Mouse (Mus musculus) midbrain, embryonic 12.5 days (tissue): ENCODE measurements around the gene Agap1. TPM values are rescaled to one million over a fixed set of nuclear protein-coding genes. Genes with fewer than 3 reads are reported as not detected.
A peak's percentile ranks its signal among the peaks of the same experiment; 100 is the strongest.

Experiments
- ATAC-seq: fragments of 200-750 bp; cut with Nextera tagmentation; 2 replicates; pipeline ENCODE4 v1.8.0; 2017; ENCODE audit warnings: low read depth, moderate TSS enrichment, moderate library complexity; ENCODE audit not compliant: low FRiP score
- H3K27ac ChIP-seq: fragments of 300-500 bp; sonication (generic); replicated peaks from 2 replicates; pipeline ENCODE4 v1.5.1; 2016; ENCODE audit warnings: mild to moderate bottlenecking
- H3K27me3 ChIP-seq: fragments of 300-500 bp; sonication (generic); 2 replicates; pipeline ENCODE4 v1.6.1; 2016; ENCODE audit warnings: mild to moderate bottlenecking
- H3K36me3 ChIP-seq: fragments of 300-500 bp; sonication (generic); 2 replicates; pipeline ENCODE4 v1.6.1; 2016
- H3K4me1 ChIP-seq: fragments of 300-500 bp; sonication (generic); 2 replicates; pipeline ENCODE4 v1.6.1; 2016
- H3K4me2 ChIP-seq: fragments of 300-500 bp; sonication (generic); replicated peaks from 2 replicates; pipeline ENCODE4 v1.6.1; 2016; ENCODE audit warnings: mild to moderate bottlenecking, moderate library complexity
- H3K4me3 ChIP-seq: fragments of 300-500 bp; sonication (generic); 2 replicates; pipeline ENCODE4 v1.5.1; 2016; ENCODE audit warnings: mild to moderate bottlenecking
- H3K9ac ChIP-seq: fragments of 300-500 bp; sonication (generic); replicated peaks from 2 replicates; pipeline ENCODE4 v1.6.1; 2016; ENCODE audit warnings: mild to moderate bottlenecking, moderate library complexity
- H3K9me3 ChIP-seq: fragments of 300-500 bp; sonication (generic); 2 replicates; pipeline ENCODE4 v1.6.1; 2016; ENCODE audit warnings: mild to moderate bottlenecking
- WGBS: fragments of 180-500 bp; shearing (Covaris S2); methylation state at CpG from one replicate; pipeline ENCODE4 v1.1.7; 2016; 5-methylcytosine and 5-hydroxymethylcytosine counted together
- polyA plus RNA-seq: library from polyadenylated mRNA; unstranded; fragments of >200 nt; fragmentation: Nextera tagmentation; extraction: Ambion mirVana; gene quantifications from 2 replicates; pipeline ENCODE4 v1.2.1, GENCODE M21; 2016

Agap1 gene
- polyA plus RNA-seq, 1 experiment from 2014 or later: 61.9 TPM

- H3K4me3 ChIP-seq: peak overlapping the region; percentile 36; the same call in 1 of the 2 replicates
- no peak overlapping the region for H3K9ac ChIP-seq
- H3K36me3 ChIP-seq: no peaks in the 10 kb centered on the region
- no peak for ATAC-seq
- H3K27me3 ChIP-seq: peaks cover 85% of the 10 kb centered on the region
- H3K9me3 ChIP-seq: no peaks in the 10 kb centered on the region
- peaks cover 19% of the 10 kb centered on the region for H3K4me1 ChIP-seq
- 7% methylated on average over 15 of the region's 15 CpGs for WGBS
- no peak overlapping the region for H3K27ac ChIP-seq
- peak overlapping the region; percentile 66 for H3K4me2 ChIP-seq
These were observed 486.4 kb downstream of the Agap1 start for GRCm38 (mm10) chr1:89940961-89941524.

GRCm38 (mm10) chr1:89941701-89942381 is 487.2 kb downstream of the Agap1 start:
- H3K4me1 ChIP-seq: peaks cover 17% of the 10 kb centered on the region
- peak overlapping the region; percentile 43 for H3K9ac ChIP-seq
- peak; percentile 67 for ATAC-seq
- H3K27ac ChIP-seq: no peak overlapping the region; the same call in 1 of the 2 replicates
- no peaks in the 10 kb centered on the region for H3K9me3 ChIP-seq
- WGBS: under 1% methylated on average over 40 of the region's 40 CpGs
- H3K36me3 ChIP-seq: no peaks in the 10 kb centered on the region
- peak overlapping the region; percentile 36 for H3K4me3 ChIP-seq
- peaks cover 83% of the 10 kb centered on the region for H3K27me3 ChIP-seq
- peak overlapping the region; percentile 66 for H3K4me2 ChIP-seq

GRCm38 (mm10) chr1:89942395-89942976 is 487.9 kb downstream of the Agap1 start:
- H3K27me3 ChIP-seq: peaks cover 83% of the 10 kb centered on the region
- H3K36me3 ChIP-seq: no peaks in the 10 kb centered on the region
- peak overlapping the region; percentile 36 for H3K4me3 ChIP-seq
- no peak overlapping the region for H3K27ac ChIP-seq
- peaks cover 17% of the 10 kb centered on the region for H3K4me1 ChIP-seq
- WGBS: 1% methylated on average over 15 of the region's 15 CpGs
- no peak for ATAC-seq
- H3K4me2 ChIP-seq: peak overlapping the region; percentile 66
- H3K9me3 ChIP-seq: no peaks in the 10 kb centered on the region
- no peak overlapping the region; the same call in 1 of the 2 replicates for H3K9ac ChIP-seq

- Histone ChIP-seq H3K27me3 (peaks cover 83% of the 10 kb centered on the region), H3K36me3 (no peaks in the 10 kb centered on the region), H3K4me2 (peak overlapping the region; percentile 66; the same call in 1 of the 2 replicates), H3K27ac (no peak overlapping the region), H3K4me3 (no peak overlapping the region), H3K9me3 (no peaks in the 10 kb centered on the region), H3K4me1 (peaks cover 17% of the 10 kb centered on the region), H3K9ac (no peak overlapping the region)
- ATAC-seq: 0 out of 2 replicates have a peak, but pooled peaks have one; percentile 28
- 2% methylated on average over 16 of the region's 16 CpGs for WGBS
These were observed 488.6 kb downstream of the Agap1 start for GRCm38 (mm10) chr1:89943202-89943601.
